ENCODE assay signal across 8 mouse cellular contexts in the genomic region with DNA sequence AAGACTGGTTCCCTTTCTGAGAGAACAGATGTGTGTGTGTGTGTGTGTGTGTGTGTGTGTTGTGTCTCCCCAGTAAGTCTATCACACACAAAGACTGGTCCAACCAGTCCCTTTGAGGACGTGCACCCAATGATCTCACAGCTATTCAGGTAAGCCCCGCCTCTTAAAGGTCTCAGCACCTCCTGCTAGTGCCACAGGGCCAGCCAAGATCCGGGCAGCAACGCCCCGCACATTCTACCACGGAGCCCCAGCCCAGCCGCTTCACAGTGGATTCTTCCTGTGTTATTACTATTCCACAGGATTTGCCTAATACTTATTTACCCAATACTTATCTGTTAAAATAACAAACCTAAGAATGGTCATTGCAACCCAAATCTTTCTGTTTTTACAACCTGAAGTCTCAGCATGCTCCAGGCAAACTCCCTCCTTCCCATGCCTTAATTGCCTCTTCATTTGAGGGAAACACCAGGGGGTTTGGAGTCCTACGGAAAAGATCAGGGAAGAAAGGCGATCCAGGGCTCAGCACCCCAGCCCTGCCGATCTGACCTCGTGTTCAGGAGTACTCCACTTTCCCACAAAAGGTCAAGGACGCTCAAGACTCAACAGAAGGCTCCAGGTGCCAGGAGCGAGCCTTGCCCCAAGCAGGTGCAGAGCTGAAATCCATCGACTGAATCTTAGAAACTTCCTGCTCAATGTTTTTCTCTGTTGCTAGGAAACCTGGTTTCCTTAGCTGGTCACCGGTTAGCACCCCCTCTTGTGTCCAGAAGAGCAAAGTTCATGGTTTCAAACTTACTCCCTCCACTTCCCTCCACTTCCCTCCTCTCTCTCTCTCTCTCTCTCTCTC. TPM values are rescaled to one million over a fixed set of nuclear protein-coding genes. Genes with fewer than 3 reads are reported as not detected.
DNase-seq lines count a peak whose midpoint lies in the region; ATAC-seq and TF ChIP-seq lines count a peak whose summit lies in the region.

No protein-coding gene starts in this region.

- peak in 1 of 2 experiments; percentile 67; a peak in 2 of 4 replicates for TF ChIP-seq CTCF in CH12.LX (conservative IDR thresholded peaks at IDR 0.05 in 1 of 2, IDR thresholded peaks at IDR 0.05 in 1 of 2; ENCODE audit: low read depth in 2 of 2, low read length in 2 of 2)
- no peak for TF ChIP-seq CTCF in thymus, adult 2 months (IDR thresholded peaks at IDR 0.05; ENCODE audit: borderline replicate concordance, control insufficient read depth, extremely low read depth, insufficient read depth, low read length, poor library complexity)

- H3K9ac ChIP-seq in CH12.LX (ENCODE audit: insufficient read depth, low read depth), result 0 out of 2 replicates have a peak overlapping the region, but pooled peaks have one; percentile 8
- H3K9ac ChIP-seq in forebrain, embryonic 16.5 days (replicated peaks; ENCODE audit: low read depth, low read length), result 0 out of 2 replicates have a peak overlapping the region, but pooled peaks have one; percentile 5
- no peak overlapping the region for H3K9ac ChIP-seq in hindbrain, embryonic 11.5 days (ENCODE audit: low read depth, low read length)
- H3K9ac ChIP-seq in limb, embryonic 13.5 days, result no peak overlapping the region
- H3K9ac ChIP-seq in midbrain, embryonic 13.5 days (replicated peaks), result peak overlapping the region; percentile 32; the same call in 1 of the 2 replicates

- H3K4me1 ChIP-seq in CH12.LX (ENCODE audit: control insufficient read depth in 1 of 2, insufficient read depth in 2 of 2), result peaks cover 5 to 29% of the 10 kb centered on the region in 2 experiments; a peak in 3 of 4 replicates
- peaks cover 12% of the 10 kb centered on the region for H3K4me1 ChIP-seq in forebrain, embryonic 16.5 days (replicated peaks; ENCODE audit: control insufficient read depth, insufficient read depth, low read length)
- no peaks in the 10 kb centered on the region for H3K4me1 ChIP-seq in hindbrain, embryonic 11.5 days (replicated peaks; ENCODE audit: control insufficient read depth, insufficient read depth, low read length)
- peaks cover 20% of the 10 kb centered on the region for H3K4me1 ChIP-seq in limb, embryonic 13.5 days
- peaks cover 17% of the 10 kb centered on the region for H3K4me1 ChIP-seq in midbrain, embryonic 13.5 days (replicated peaks)
- H3K4me1 ChIP-seq in thymus, adult 2 months (replicated peaks; ENCODE audit: control insufficient read depth, insufficient read depth, low read length), result peaks cover 23% of the 10 kb centered on the region

- H3K4me2 ChIP-seq in CH12.LX (ENCODE audit: insufficient read depth, low read depth, poor library complexity, severe bottlenecking), result peak overlapping the region; percentile 35; the same call in 1 of the 2 replicates
- H3K4me2 ChIP-seq in forebrain, embryonic 16.5 days (ENCODE audit: low read length), result peak overlapping the region; percentile 46
- H3K4me2 ChIP-seq in hindbrain, embryonic 11.5 days (replicated peaks; ENCODE audit: low read depth, low read length), result peak overlapping the region; percentile 36
- H3K4me2 ChIP-seq in limb, embryonic 13.5 days (replicated peaks), result peak overlapping the region; percentile 54
- H3K4me2 ChIP-seq in midbrain, embryonic 13.5 days (replicated peaks), result peak overlapping the region; percentile 52

- no peaks in the 10 kb centered on the region for H3K79me2 ChIP-seq in CH12.LX (replicated peaks; ENCODE audit: control insufficient read depth, extremely low read depth, insufficient read depth, poor library complexity, severe bottlenecking)

- DNase-seq in CH12.LX (ENCODE audit: extremely low read depth), result peak; percentile 71
- DNase-seq in adrenal gland, postnatal 36 days, result peak; percentile 57 to 67
- DNase-seq in hindbrain, embryonic 11.5 days (ENCODE audit: low spot score), result peak; percentile 67
- peak; percentile 65 for DNase-seq in thymus, adult 2 months
- no peak for DNase-seq in right cerebral cortex, postnatal 36 days (ENCODE audit: low spot score in 2 of 2)

- no peak for TF ChIP-seq POLR2A in CH12.LX (IDR thresholded peaks at IDR 0.05; ENCODE audit: low read depth, low read length)
- TF ChIP-seq POLR2A in thymus, adult 2 months (IDR thresholded peaks at IDR 0.05; ENCODE audit: control insufficient read depth, extremely low read depth, insufficient read depth, low read length, poor library complexity), result no peak

- peak; percentile 33 for TF ChIP-seq RAD21 in CH12.LX (IDR thresholded peaks at IDR 0.05; ENCODE audit: low read depth, low read length)

- H3K4me3 ChIP-seq in CH12.LX (replicated peaks in 1 of 3; ENCODE audit: low read depth in 2 of 3, low read length in 2 of 3, poor library complexity in 1 of 3), result peak overlapping the region; percentile 7 to 34 (median 23)
- peak overlapping the region; percentile 2; the same call in 1 of the 2 replicates for H3K4me3 ChIP-seq in forebrain, embryonic 16.5 days (replicated peaks; ENCODE audit: low read length)
- peak overlapping the region; percentile 13; the same call in 1 of the 2 replicates for H3K4me3 ChIP-seq in hindbrain, embryonic 11.5 days (ENCODE audit: low read depth, low read length)
- peak overlapping the region; percentile 7; the same call in 1 of the 2 replicates for H3K4me3 ChIP-seq in limb, embryonic 13.5 days
- peak overlapping the region; percentile 19 for H3K4me3 ChIP-seq in midbrain, embryonic 13.5 days (replicated peaks)
- peak overlapping the region; percentile 27 for H3K4me3 ChIP-seq in thymus, adult 2 months (ENCODE audit: control insufficient read depth, insufficient read depth, low read length)

- no peaks in the 10 kb centered on the region for H3K9me3 ChIP-seq in CH12.LX (replicated peaks; ENCODE audit: low read length)
- H3K9me3 ChIP-seq in forebrain, embryonic 16.5 days (ENCODE audit: control insufficient read depth, low read length), result no peaks in the 10 kb centered on the region
- H3K9me3 ChIP-seq in hindbrain, embryonic 11.5 days (ENCODE audit: control insufficient read depth, low read length), result no peaks in the 10 kb centered on the region
- no peaks in the 10 kb centered on the region for H3K9me3 ChIP-seq in limb, embryonic 13.5 days
- no peaks in the 10 kb centered on the region for H3K9me3 ChIP-seq in midbrain, embryonic 13.5 days

- peak; percentile 92 for ATAC-seq in forebrain, embryonic 16.5 days
- ATAC-seq in hindbrain, embryonic 11.5 days (ENCODE audit: low FRiP score), result peak; percentile 89
- ATAC-seq in limb, embryonic 13.5 days (ENCODE audit: low FRiP score, low read depth), result peak; percentile 83
- peak; percentile 95 for ATAC-seq in midbrain, embryonic 13.5 days

- in situ Hi-C loops in CH12.LX (cut with MboI; ENCODE audit: low pct_ligation_motif_present, low pct_unique_long_range_greater_than_20kb, low sequenced_read_pairs), result no loop called here

- WGBS in forebrain, embryonic 16.5 days, result 2% methylated on average over 15 of the region's 15 CpGs
- WGBS in hindbrain, embryonic 11.5 days, result 3% methylated on average over 15 of the region's 15 CpGs
- WGBS in limb, embryonic 13.5 days, result 1% methylated on average over 15 of the region's 15 CpGs
- WGBS in midbrain, embryonic 13.5 days, result under 1% methylated on average over 15 of the region's 15 CpGs
- WGBS in thymus, adult 2 months, result 3% methylated on average over 15 of the region's 15 CpGs

- dilution Hi-C loops in CH12.LX (cut with MboI; ENCODE audit: extremely low pct_ligation_motif_present, extremely low pct_unique_long_range_greater_than_20kb, low sequenced_read_pairs), result no loop called here

- no peak overlapping the region for H3K27ac ChIP-seq in CH12.LX (ENCODE audit: insufficient read depth, low read depth)
- no peak overlapping the region for H3K27ac ChIP-seq in forebrain, embryonic 16.5 days (ENCODE audit: low read length)
- H3K27ac ChIP-seq in hindbrain, embryonic 11.5 days (ENCODE audit: low read depth, low read length), result no peak overlapping the region
- H3K27ac ChIP-seq in limb, embryonic 13.5 days, result no peak overlapping the region
- no peak overlapping the region for H3K27ac ChIP-seq in midbrain, embryonic 13.5 days
- H3K27ac ChIP-seq in thymus, adult 2 months (ENCODE audit: control insufficient read depth, insufficient read depth, low read length), result peak overlapping the region; percentile 73; the same call in 1 of the 2 replicates

- no peaks in the 10 kb centered on the region for H3K36me3 ChIP-seq in CH12.LX (replicated peaks in 1 of 2; ENCODE audit: control insufficient read depth in 1 of 2, insufficient read depth in 1 of 2, low read length in 1 of 2)
- no peaks in the 10 kb centered on the region for H3K36me3 ChIP-seq in forebrain, embryonic 16.5 days (ENCODE audit: control insufficient read depth, insufficient read depth)
- no peaks in the 10 kb centered on the region for H3K36me3 ChIP-seq in hindbrain, embryonic 11.5 days (ENCODE audit: control insufficient read depth, insufficient read depth, low read length)
- H3K36me3 ChIP-seq in limb, embryonic 13.5 days, result no peaks in the 10 kb centered on the region
- no peaks in the 10 kb centered on the region for H3K36me3 ChIP-seq in midbrain, embryonic 13.5 days
- no peaks in the 10 kb centered on the region for H3K36me3 ChIP-seq in thymus, adult 2 months (ENCODE audit: control insufficient read depth, insufficient read depth, low read length)

- TF ChIP-seq EP300 in CH12.LX (IDR thresholded peaks at IDR 0.05; ENCODE audit: low read length), result no peak

- no peaks in the 10 kb centered on the region for H3K27me3 ChIP-seq in CH12.LX (replicated peaks)
- no peaks in the 10 kb centered on the region for H3K27me3 ChIP-seq in forebrain, embryonic 16.5 days (replicated peaks; ENCODE audit: control insufficient read depth, insufficient read depth, low read length)
- no peaks in the 10 kb centered on the region for H3K27me3 ChIP-seq in hindbrain, embryonic 11.5 days (ENCODE audit: control insufficient read depth, insufficient read depth, low read length)
- H3K27me3 ChIP-seq in limb, embryonic 13.5 days, result no peaks in the 10 kb centered on the region
- H3K27me3 ChIP-seq in midbrain, embryonic 13.5 days, result no peaks in the 10 kb centered on the region
- H3K27me3 ChIP-seq in thymus, adult 2 months (ENCODE audit: control insufficient read depth, insufficient read depth, low read length), result no peaks in the 10 kb centered on the region

RNA-seq across cellular contexts. Expression of gene Raf1, which starts 41.5 kb away (rescaled TPM):
- 59.8 and 61.7 TPM in 2 replicates for total RNA-seq in CH12.LX (2012; rRNA removed)
- 76.8 and 79.2 TPM in 2 replicates for total RNA-seq in CH12.LX (2014; rRNA removed)
- polyA plus RNA-seq in CH12.LX (2012; ENCODE audit: insufficient read length, low read depth), result 53.5 and 63.2 TPM in 2 replicates
- 100 to 1,000 TPM in 1 of 2 experiments, 10 to 100 TPM in 1; 97.3 to 110 TPM for total RNA-seq in adrenal gland, postnatal 36 days (2021)
- polyA plus RNA-seq in forebrain, embryonic 16.5 days (2015; fragmentation: Nextera tagmentation; extraction: Ambion mirVana), result 158 and 160 TPM in 2 replicates
- polyA plus RNA-seq in hindbrain, embryonic 11.5 days (2014; fragmentation: Nextera tagmentation; extraction: Ambion mirVana), result 148 and 157 TPM in 2 replicates
- 108 and 111 TPM in 2 replicates for polyA plus RNA-seq in limb, embryonic 13.5 days (2015; fragmentation: Nextera tagmentation; extraction: Ambion mirVana)
- 141 and 159 TPM in 2 replicates for polyA plus RNA-seq in midbrain, embryonic 13.5 days (2015; fragmentation: Nextera tagmentation; extraction: Ambion mirVana)
- 185 and 209 TPM in 2 replicates for polyA plus RNA-seq in thymus, adult 2 months (2012; rRNA removed)

RNA-seq across cellular contexts. Expression of gene Tmem40, which starts 44.3 kb away (rescaled TPM):
- total RNA-seq in CH12.LX (2012; rRNA removed) (not detected in 2 replicates), CH12.LX (2014; rRNA removed) (not detected in 2 replicates)
- polyA plus RNA-seq in CH12.LX (2012; ENCODE audit: insufficient read length, low read depth), result not detected in 2 replicates
- total RNA-seq in adrenal gland, postnatal 36 days (2021), result under 1 TPM in 1 of 2 experiments, not detected in 1; 0.33 TPM
- polyA plus RNA-seq in forebrain, embryonic 16.5 days (2015; fragmentation: Nextera tagmentation; extraction: Ambion mirVana), result 0.91 TPM in 1 of 2 replicates, not detected in the other
- 1.9 and 2.1 TPM in 2 replicates for polyA plus RNA-seq in hindbrain, embryonic 11.5 days (2014; fragmentation: Nextera tagmentation; extraction: Ambion mirVana)
- 2.6 and 3.4 TPM in 2 replicates for polyA plus RNA-seq in limb, embryonic 13.5 days (2015; fragmentation: Nextera tagmentation; extraction: Ambion mirVana)
- polyA plus RNA-seq in midbrain, embryonic 13.5 days (2015; fragmentation: Nextera tagmentation; extraction: Ambion mirVana), result 0.79 and 1.1 TPM in 2 replicates
- 1.4 and 2.5 TPM in 2 replicates for polyA plus RNA-seq in thymus, adult 2 months (2012; rRNA removed)

RNA-seq across cellular contexts. Expression of gene Cand2, which starts 56.4 kb away (rescaled TPM):
- total RNA-seq in CH12.LX (2012; rRNA removed) (7.8 and 8.5 TPM in 2 replicates), CH12.LX (2014; rRNA removed) (3.6 and 3.9 TPM in 2 replicates)
- 14.2 and 17.1 TPM in 2 replicates for polyA plus RNA-seq in CH12.LX (2012; ENCODE audit: insufficient read length, low read depth)
- total RNA-seq in adrenal gland, postnatal 36 days (2021), result 10 to 100 TPM; 10.4 to 12.7 TPM
- 16.7 and 17.9 TPM in 2 replicates for polyA plus RNA-seq in forebrain, embryonic 16.5 days (2015; fragmentation: Nextera tagmentation; extraction: Ambion mirVana)
- polyA plus RNA-seq in hindbrain, embryonic 11.5 days (2014; fragmentation: Nextera tagmentation; extraction: Ambion mirVana), result 20.2 and 23.3 TPM in 2 replicates
- 48.1 and 56.8 TPM in 2 replicates for polyA plus RNA-seq in limb, embryonic 13.5 days (2015; fragmentation: Nextera tagmentation; extraction: Ambion mirVana)
- polyA plus RNA-seq in midbrain, embryonic 13.5 days (2015; fragmentation: Nextera tagmentation; extraction: Ambion mirVana), result 16.4 and 18.5 TPM in 2 replicates
- 16.8 and 19.5 TPM in 2 replicates for polyA plus RNA-seq in thymus, adult 2 months (2012; rRNA removed)

Comparison
In these comparisons a context has a peak if more than half of its experiments do, and no peak if none do; other contexts are left out.
1. DNase-seq: peak in CH12.LX (single experiment), adrenal gland, postnatal 36 days (2 of 2), hindbrain, embryonic 11.5 days (single experiment) and thymus, adult 2 months (single experiment); none in right cerebral cortex, postnatal 36 days (0 of 2).
2. H3K9ac ChIP-seq: peak in CH12.LX (single experiment), forebrain, embryonic 16.5 days (single experiment) and midbrain, embryonic 13.5 days (single experiment); none in hindbrain, embryonic 11.5 days (single experiment) and limb, embryonic 13.5 days (single experiment).
3. Peak in every context shown above with its lines, with median percentiles within 50 percentile points of each other: H3K4me2 ChIP-seq, H3K4me3 ChIP-seq and ATAC-seq.